Mouse (Mus musculus) thymus, postnatal 10 days (tissue): Measurements from ENCODE around the gene Rapgef5.

Experiments used
- DNase-seq, 2 experiments: peaks; one replicate each; pipeline ENCODE4 v3.0.0; 2021; ENCODE audit warnings: low spot score in 2 of 2

Gene Rapgef5

GRCm38 (mm10) chr12:117713616-117714015 lies 197.3 kb downstream of the Rapgef5 start:
- no peak for DNase-seq

GRCm38 (mm10) chr12:117720794-117721747 lies 204.8 kb downstream of the Rapgef5 start:
- DNase-seq, result no peak

- DNase-seq, result no peak
These were observed 205.5 kb downstream of the Rapgef5 start for GRCm38 (mm10) chr12:117721748-117722150.

- no peak for DNase-seq
These were observed 208.7 kb downstream of the Rapgef5 start for GRCm38 (mm10) chr12:117725011-117725410.

GRCm38 (mm10) chr12:117727481-117728177 lies 211.3 kb downstream of the Rapgef5 start:
- no peak for DNase-seq

GRCm38 (mm10) chr12:117728178-117728611 lies 211.9 kb downstream of the Rapgef5 start:
- DNase-seq, result no peak

- no peak for DNase-seq
These were observed 217.3 kb downstream of the Rapgef5 start for GRCm38 (mm10) chr12:117733611-117734010.

- DNase-seq, result no peak
These were observed 219.9 kb downstream of the Rapgef5 start for GRCm38 (mm10) chr12:117736130-117736529.

- no peak for DNase-seq
These were observed 220.6 kb downstream of the Rapgef5 start for GRCm38 (mm10) chr12:117736928-117737327.

GRCm38 (mm10) chr12:117737332-117738031 lies 221.2 kb downstream of the Rapgef5 start:
- no peak for DNase-seq

GRCm38 (mm10) chr12:117742487-117742886 lies 226.2 kb downstream of the Rapgef5 start:
- DNase-seq, result no peak

- DNase-seq, result no peak
These were observed 228.6 kb downstream of the Rapgef5 start for GRCm38 (mm10) chr12:117744580-117745483.

GRCm38 (mm10) chr12:117746611-117747010 lies 230.3 kb downstream of the Rapgef5 start:
- DNase-seq, result no peak

- no peak for DNase-seq
These were observed 234.8 kb downstream of the Rapgef5 start for GRCm38 (mm10) chr12:117751045-117751444.

- DNase-seq, result no peak
These were observed 235.5 kb downstream of the Rapgef5 start for GRCm38 (mm10) chr12:117751520-117752383.

- DNase-seq, result peak; percentile 10 to 25
These were observed 239.7 kb downstream of the Rapgef5 start for GRCm38 (mm10) chr12:117756010-117756409.

- no peak for DNase-seq
These were observed 244.1 kb downstream of the Rapgef5 start for GRCm38 (mm10) chr12:117760373-117760772.

- DNase-seq, result no peak
These were observed 244.6 kb downstream of the Rapgef5 start for GRCm38 (mm10) chr12:117760846-117761245.

- peak; percentile 6 to 20 for DNase-seq
These were observed 245.4 kb downstream of the Rapgef5 start for GRCm38 (mm10) chr12:117761698-117762097.

- DNase-seq, result no peak
These were observed 247.0 kb downstream of the Rapgef5 start for GRCm38 (mm10) chr12:117763247-117763646.
